Mouse (Mus musculus): ENCODE results near the gene Kmt2b. TPM values are rescaled to one million over a fixed set of nuclear protein-coding genes. Genes with fewer than 3 reads are reported as not detected.

Gene Kmt2b
- polyA plus RNA-seq, 1 experiment from 2014 or later, result 10.4 TPM

DNA sequence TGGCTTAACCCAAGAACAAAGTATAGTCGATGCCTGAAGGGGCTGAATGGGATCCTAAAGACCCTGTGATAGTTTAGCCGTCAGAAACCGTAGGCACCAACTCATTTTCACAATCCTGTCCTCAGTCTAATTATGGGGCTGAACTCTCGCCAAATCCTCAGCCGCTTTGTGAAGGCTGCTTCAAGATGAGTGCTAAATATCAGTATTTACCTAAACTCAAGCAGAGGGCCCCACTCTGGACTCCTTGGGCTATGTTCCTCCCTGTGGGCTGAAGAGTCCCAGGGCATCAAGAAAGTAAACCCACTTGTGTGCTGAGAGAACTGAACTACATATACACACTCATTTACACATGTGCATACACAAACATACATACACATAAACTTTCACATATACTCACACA, 8.3 kb upstream of the Kmt2b start:
- H3K4me2 ChIP-seq (replicated peaks), result no peak overlapping the region

DNA sequence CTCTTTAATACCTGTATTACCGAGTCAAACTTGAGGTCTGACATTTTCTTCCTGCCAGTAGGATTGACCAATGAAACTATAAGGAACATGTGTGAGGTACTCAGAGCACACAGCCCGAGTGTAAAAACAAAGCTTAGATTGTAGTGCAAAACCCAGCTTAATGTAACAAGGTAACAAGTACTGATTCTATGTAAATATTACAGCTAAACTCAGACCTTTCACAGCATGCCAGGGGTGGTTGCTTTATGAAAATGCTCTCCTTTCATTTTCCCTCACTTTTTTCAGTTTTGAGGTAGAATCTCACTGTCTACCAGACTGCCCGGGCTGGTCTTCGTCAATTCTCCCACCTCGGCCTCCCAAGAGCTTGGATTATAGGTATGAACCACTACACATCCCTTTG, 7.6 kb upstream of the Kmt2b start:
- no peaks in the 10 kb centered on the region for H3K27me3 ChIP-seq
- ATAC-seq (replicated peaks), result no peak
- no peak overlapping the region for H3K9ac ChIP-seq (replicated peaks)
- peaks cover 13% of the 10 kb centered on the region for H3K4me1 ChIP-seq
- WGBS, result 81% methylated on average over 5 of the region's 5 CpGs
- H3K4me2 ChIP-seq (replicated peaks), result no peak overlapping the region
- H3K27ac ChIP-seq (replicated peaks), result no peak overlapping the region
- H3K36me3 ChIP-seq, result no peaks in the 10 kb centered on the region
- no peaks in the 10 kb centered on the region for H3K9me3 ChIP-seq
- H3K4me3 ChIP-seq, result no peak overlapping the region

More for the DNA sequence above, 8.3 kb upstream of the Kmt2b start:
- no peak for ATAC-seq (replicated peaks)
- Histone ChIP-seq H3K9me3 (no peaks in the 10 kb centered on the region), H3K27ac (replicated peaks) (no peak overlapping the region), H3K4me3 (no peak overlapping the region), H3K9ac (replicated peaks) (no peak overlapping the region), H3K4me1 (peaks cover 13% of the 10 kb centered on the region), H3K36me3 (no peaks in the 10 kb centered on the region), H3K27me3 (no peaks in the 10 kb centered on the region)
- WGBS, result 40% methylated on average over 5 of the region's 5 CpGs

- Histone ChIP-seq H3K9ac (replicated peaks) (no peak overlapping the region), H3K27me3 (no peaks in the 10 kb centered on the region), H3K4me3 (no peak overlapping the region), H3K9me3 (no peaks in the 10 kb centered on the region), H3K36me3 (no peaks in the 10 kb centered on the region), H3K4me2 (replicated peaks) (no peak overlapping the region), H3K27ac (replicated peaks) (no peak overlapping the region), H3K4me1 (peaks cover 7% of the 10 kb centered on the region)
- 67% methylated on average over 4 of the region's 4 CpGs for WGBS
- no peak for ATAC-seq (replicated peaks)
These were observed 6.0 kb upstream of the Kmt2b start for GRCm38 (mm10) chr7:30594510-30595024.

DNA sequence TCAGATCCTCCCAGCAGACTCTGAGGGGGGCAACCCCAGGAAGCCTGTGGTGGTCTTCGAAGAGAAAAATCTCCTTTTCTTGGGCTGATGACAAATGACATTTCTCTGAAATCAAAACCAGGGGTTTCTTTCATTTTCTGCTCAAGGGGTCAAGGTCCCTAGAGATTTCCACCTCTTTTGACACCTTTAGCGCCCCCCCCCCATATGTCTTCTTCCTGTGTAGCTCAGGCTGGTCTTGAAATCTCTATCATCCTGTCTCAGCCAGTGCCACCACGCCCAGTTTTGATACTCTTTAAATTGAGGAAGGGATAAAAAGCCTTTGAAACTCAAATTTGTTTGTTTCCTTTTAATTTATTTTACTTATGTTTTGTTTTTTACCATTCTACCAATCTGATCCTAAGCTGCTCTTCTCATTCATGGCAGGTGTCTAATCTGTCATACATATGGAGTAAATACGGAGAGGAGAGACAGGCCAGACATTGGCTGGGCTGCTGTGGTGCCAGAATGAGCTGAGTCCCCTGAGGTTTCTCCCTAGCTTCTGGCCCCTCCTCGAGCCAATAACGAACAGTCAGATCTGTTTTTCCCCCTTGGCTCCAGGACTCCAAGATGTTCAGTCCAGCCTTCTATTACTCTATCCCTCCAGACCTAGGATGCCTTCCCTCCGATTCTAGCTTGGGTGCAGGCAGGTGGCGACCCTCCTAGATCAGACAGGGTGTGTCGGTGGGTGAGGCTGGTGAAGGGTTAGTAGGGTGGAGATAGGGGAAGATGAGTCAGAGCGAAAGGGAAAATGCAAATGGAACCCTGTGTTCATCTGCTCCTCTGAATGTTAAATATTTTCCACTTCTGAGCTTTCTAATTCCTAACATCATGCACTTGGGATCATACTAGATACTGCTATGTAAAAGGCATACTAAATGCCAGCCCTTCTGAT, 5.3 kb upstream of the Kmt2b start:
- Histone ChIP-seq H3K4me2 (replicated peaks) (no peak overlapping the region), H3K9me3 (no peaks in the 10 kb centered on the region), H3K27me3 (no peaks in the 10 kb centered on the region), H3K4me1 (peaks cover 10% of the 10 kb centered on the region), H3K9ac (replicated peaks) (no peak overlapping the region), H3K27ac (replicated peaks) (no peak overlapping the region), H3K36me3 (no peaks in the 10 kb centered on the region), H3K4me3 (no peak overlapping the region)
- 84% methylated on average over 10 of the region's 10 CpGs for WGBS
- ATAC-seq (replicated peaks), result no peak

GRCm38 (mm10) chr7:30592772-30593423, 4.4 kb upstream of the Kmt2b start:
- Histone ChIP-seq H3K27ac (replicated peaks) (no peak overlapping the region), H3K4me2 (replicated peaks) (no peak overlapping the region), H3K36me3 (no peaks in the 10 kb centered on the region), H3K9ac (replicated peaks) (no peak overlapping the region), H3K27me3 (no peaks in the 10 kb centered on the region), H3K4me3 (no peak overlapping the region), H3K4me1 (peaks cover 10% of the 10 kb centered on the region), H3K9me3 (no peaks in the 10 kb centered on the region)
- ATAC-seq (replicated peaks), result no peak
- WGBS, result 64% methylated on average over 5 of the region's 5 CpGs

DNA sequence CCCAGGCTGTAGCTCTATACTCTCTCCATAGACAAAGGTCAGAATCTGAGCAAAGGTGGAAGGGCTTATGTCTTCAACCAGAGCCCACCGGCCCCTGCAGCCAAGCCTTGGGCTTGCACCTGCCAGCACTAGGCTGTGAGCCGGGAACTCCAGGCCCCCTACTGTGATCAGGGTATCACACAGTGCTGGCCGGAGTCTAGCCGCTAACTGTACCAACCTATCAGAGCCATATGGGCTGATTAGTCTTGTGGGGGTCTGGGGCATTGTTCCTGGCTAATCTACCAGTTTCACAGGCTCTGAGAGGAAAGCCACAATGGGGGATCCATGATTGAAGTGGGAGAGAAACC, 3.1 kb upstream of the Kmt2b start:
- no peak overlapping the region for H3K4me2 ChIP-seq (replicated peaks)
- no peaks in the 10 kb centered on the region for H3K9me3 ChIP-seq
- no peak overlapping the region for H3K27ac ChIP-seq (replicated peaks)
- H3K4me3 ChIP-seq, result no peak overlapping the region
- H3K4me1 ChIP-seq, result peaks cover 22% of the 10 kb centered on the region
- H3K36me3 ChIP-seq, result no peaks in the 10 kb centered on the region
- H3K27me3 ChIP-seq, result no peaks in the 10 kb centered on the region
- H3K9ac ChIP-seq (replicated peaks), result no peak overlapping the region
- no peak for ATAC-seq (replicated peaks)
- 26% methylated on average over 4 of the region's 4 CpGs for WGBS

DNA sequence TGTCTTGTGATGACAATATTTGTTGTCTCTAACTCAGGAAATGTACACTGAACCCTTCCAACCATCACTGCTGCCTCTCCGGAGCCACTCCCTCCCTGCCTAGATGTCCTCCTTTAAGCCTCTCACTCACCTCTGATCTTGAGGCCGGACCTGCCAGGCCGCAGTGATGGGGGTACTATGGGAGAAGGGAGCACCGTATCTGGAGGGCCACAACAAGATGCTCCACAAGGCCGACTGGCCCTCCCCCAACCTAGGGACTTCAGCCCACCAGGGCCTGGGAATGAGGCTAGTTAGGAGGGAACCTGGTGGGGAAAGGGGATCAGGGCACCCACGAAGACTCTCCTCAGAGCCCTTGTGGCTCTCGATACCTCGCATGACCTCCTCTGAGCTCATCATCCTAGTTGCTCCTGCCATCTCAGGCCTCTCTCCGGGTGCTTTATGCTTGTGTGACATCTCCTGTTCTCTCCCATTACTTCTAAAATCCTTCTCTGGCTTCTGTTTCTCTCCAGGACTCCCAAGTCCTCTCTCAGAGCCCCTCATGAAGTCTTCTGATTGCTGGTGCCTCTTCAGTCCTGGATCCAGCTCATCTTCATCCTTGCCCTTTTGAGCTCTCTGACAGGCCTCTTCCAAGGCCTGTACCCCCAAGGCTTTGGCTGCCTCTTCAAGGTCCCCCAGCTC, 2.5 kb upstream of the Kmt2b start:
- 82% methylated on average over 9 of the region's 9 CpGs for WGBS
- H3K9me3 ChIP-seq, result no peaks in the 10 kb centered on the region
- peaks cover 2% of the 10 kb centered on the region; the same call in 1 of the 2 replicates for H3K36me3 ChIP-seq
- H3K4me1 ChIP-seq, result peaks cover 24% of the 10 kb centered on the region
- H3K4me2 ChIP-seq (replicated peaks), result no peak overlapping the region
- no peak overlapping the region for H3K9ac ChIP-seq (replicated peaks)
- ATAC-seq (replicated peaks), result no peak
- no peak overlapping the region for H3K4me3 ChIP-seq
- H3K27me3 ChIP-seq, result no peaks in the 10 kb centered on the region
- no peak overlapping the region for H3K27ac ChIP-seq (replicated peaks)

- no peaks in the 10 kb centered on the region for H3K9me3 ChIP-seq
- peak overlapping the region; percentile 78 for H3K4me2 ChIP-seq (replicated peaks)
- peak; percentile 67 for ATAC-seq (replicated peaks)
- H3K27me3 ChIP-seq, result no peaks in the 10 kb centered on the region
- peak overlapping the region; percentile 93 for H3K27ac ChIP-seq (replicated peaks)
- H3K4me1 ChIP-seq, result peaks cover 24% of the 10 kb centered on the region
- WGBS, result 31% methylated on average over 40 of the region's 40 CpGs
- H3K36me3 ChIP-seq, result peaks cover 15% of the 10 kb centered on the region
- peak overlapping the region; percentile 95 for H3K4me3 ChIP-seq
- peak overlapping the region; percentile 95 for H3K9ac ChIP-seq (replicated peaks)
These were observed 1.1 kb upstream of the Kmt2b start for GRCm38 (mm10) chr7:30589435-30590301.

GRCm38 (mm10) chr7:30587842-30588667, 471 bp downstream of the Kmt2b start:
- Histone ChIP-seq H3K4me1 (peaks cover 24% of the 10 kb centered on the region), H3K9ac (replicated peaks) (peak overlapping the region; percentile 95), H3K27me3 (no peaks in the 10 kb centered on the region), H3K36me3 (peaks cover 31% of the 10 kb centered on the region), H3K4me2 (replicated peaks) (peak overlapping the region; percentile 82), H3K9me3 (no peaks in the 10 kb centered on the region), H3K27ac (replicated peaks) (peak overlapping the region; percentile 93), H3K4me3 (peak overlapping the region; percentile 95)
- 0% methylated on average over 56 of the region's 67 CpGs for WGBS
- peak; percentile 42 for ATAC-seq (replicated peaks)

GRCm38 (mm10) chr7:30586455-30587020, 2.0 kb downstream of the Kmt2b start:
- Histone ChIP-seq H3K4me2 (replicated peaks) (peak overlapping the region; percentile 82), H3K36me3 (peaks cover 47% of the 10 kb centered on the region), H3K27ac (replicated peaks) (no peak overlapping the region), H3K9me3 (no peaks in the 10 kb centered on the region), H3K4me1 (peaks cover 24% of the 10 kb centered on the region), H3K9ac (replicated peaks) (0 out of 2 replicates have a peak overlapping the region, but pooled peaks have one; percentile 95), H3K27me3 (no peaks in the 10 kb centered on the region), H3K4me3 (peak overlapping the region; percentile 95; the same call in 1 of the 2 replicates)
- ATAC-seq (replicated peaks), result no peak
- WGBS, result 88% methylated on average over 28 of the region's 28 CpGs
